Mouse (Mus musculus): ENCODE results near the gene Ap3d1. TPM values are rescaled to one million over a fixed set of nuclear protein-coding genes. Genes with fewer than 3 reads are reported as not detected.

Ap3d1 gene
- polyA plus RNA-seq, 1 experiment = 68.0 TPM

DNA sequence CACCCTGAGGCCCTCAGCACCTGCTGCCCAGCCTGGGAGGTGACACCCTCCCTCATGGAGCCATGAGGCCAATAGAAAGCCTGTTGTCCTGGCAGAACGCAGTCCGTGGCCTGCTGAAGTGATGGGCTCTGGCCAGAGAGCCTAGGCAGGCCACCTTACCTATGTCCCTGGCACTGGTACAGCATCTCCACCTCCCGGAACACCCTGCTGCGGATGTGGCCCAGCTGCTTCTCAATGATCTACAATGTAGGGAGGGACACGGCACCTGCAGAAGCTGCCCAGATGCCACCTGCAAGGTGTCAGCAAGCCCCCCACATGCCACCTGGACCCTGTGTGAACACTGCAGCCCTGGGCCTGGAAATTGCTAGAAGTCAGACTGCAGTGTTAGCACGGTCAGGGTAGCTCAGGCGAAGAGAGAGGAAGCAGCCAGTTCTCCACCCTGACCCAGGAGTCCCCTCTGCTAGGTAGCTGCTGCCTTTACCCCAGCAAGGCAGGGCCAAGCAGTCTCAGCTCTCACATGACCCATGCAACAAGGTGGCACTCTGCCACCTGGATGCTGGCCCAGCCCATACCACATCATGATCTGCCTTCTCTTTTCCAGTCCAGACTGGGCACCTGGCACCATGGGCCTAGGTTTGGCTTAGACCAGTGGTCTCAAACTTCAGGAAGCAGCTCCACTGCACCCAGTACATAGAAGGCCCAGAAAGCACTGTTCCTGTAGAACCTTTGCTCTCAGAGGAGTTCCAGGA is 72.2 kb downstream of the Ap3d1 start:
- TF ChIP-seq USF1 (IDR thresholded peaks at IDR 0.05; ENCODE audit: low read depth) (no peak), E2F4 (IDR thresholded peaks at IDR 0.05; ENCODE audit: insufficient read depth) (no peak), REST (IDR thresholded peaks at IDR 0.05; ENCODE audit: insufficient read depth, insufficient read length) (no peak), POLR2A (IDR thresholded peaks at IDR 0.05; ENCODE audit: insufficient read length, low read depth) (peak; percentile 3), CEBPB (IDR thresholded peaks at IDR 0.05; ENCODE audit: insufficient read depth, poor library complexity, severe bottlenecking) (no peak), MYOD1 (IDR thresholded peaks at IDR 0.05; ENCODE audit: control insufficient read depth in 1 of 3, insufficient read length in 2 of 3, low read depth in 2 of 3) (peak in 1 of 3 experiments; percentile 11), TCF3 (IDR thresholded peaks at IDR 0.05; ENCODE audit: insufficient read length, low read depth) (no peak), MYOG (IDR thresholded peaks at IDR 0.05; ENCODE audit: control insufficient read depth in 1 of 3, insufficient read depth in 1 of 3, insufficient read length in 2 of 3, low read depth in 2 of 3) (no peak), MAX (IDR thresholded peaks at IDR 0.05; ENCODE audit: low read depth) (no peak), POLR2AphosphoS2 (IDR thresholded peaks at IDR 0.05; ENCODE audit: insufficient read length, low read depth) (peak; percentile 8)
- Histone ChIP-seq H3K27me3 (ENCODE audit: control insufficient read depth, insufficient read depth, insufficient read length) (no peaks in the 10 kb centered on the region), H3K36me3 (ENCODE audit: control insufficient read depth, insufficient read depth) (peaks cover 11% of the 10 kb centered on the region), H3ac (ENCODE audit: control insufficient read depth, insufficient read length) (no peak overlapping the region), H3K79me2 (ENCODE audit: control insufficient read depth, insufficient read depth) (peaks cover 34% of the 10 kb centered on the region), H3K4me3 (no peak overlapping the region), H3K4me2 (ENCODE audit: low read depth) (no peak overlapping the region)

DNA sequence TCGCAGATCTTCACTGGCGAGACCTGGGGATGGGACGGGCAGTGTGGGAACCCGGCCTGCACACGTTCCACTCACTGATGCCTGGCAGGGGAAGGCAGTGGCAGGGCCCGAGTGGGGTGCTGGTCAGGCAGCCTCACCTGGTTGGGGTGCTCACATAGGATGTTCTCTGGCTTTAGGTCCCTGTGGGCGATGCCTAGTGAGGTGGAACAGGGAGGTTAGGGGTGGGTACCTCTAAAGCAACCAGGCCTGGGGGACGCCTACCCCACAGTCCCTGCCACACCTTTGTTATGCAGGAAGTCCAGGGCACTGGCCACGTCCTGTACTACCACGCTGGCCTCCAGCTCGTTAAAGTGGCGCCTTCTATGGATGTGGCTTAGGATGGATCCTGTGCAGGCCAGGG is 73.0 kb downstream of the Ap3d1 start:
- Histone ChIP-seq H3K27me3 (ENCODE audit: control insufficient read depth, insufficient read depth, insufficient read length) (no peaks in the 10 kb centered on the region), H3K4me3 (no peak overlapping the region), H3ac (ENCODE audit: control insufficient read depth, insufficient read length) (no peak overlapping the region), H3K36me3 (ENCODE audit: control insufficient read depth, insufficient read depth) (peaks cover 11% of the 10 kb centered on the region), H3K79me2 (ENCODE audit: control insufficient read depth, insufficient read depth) (peaks cover 25% of the 10 kb centered on the region), H3K4me2 (ENCODE audit: low read depth) (no peak overlapping the region)
- TF ChIP-seq POLR2A (IDR thresholded peaks at IDR 0.05; ENCODE audit: insufficient read length, low read depth) (peak; percentile 28), MYOD1 (IDR thresholded peaks at IDR 0.05; ENCODE audit: control insufficient read depth in 1 of 3, insufficient read length in 2 of 3, low read depth in 2 of 3) (no peak)

DNA sequence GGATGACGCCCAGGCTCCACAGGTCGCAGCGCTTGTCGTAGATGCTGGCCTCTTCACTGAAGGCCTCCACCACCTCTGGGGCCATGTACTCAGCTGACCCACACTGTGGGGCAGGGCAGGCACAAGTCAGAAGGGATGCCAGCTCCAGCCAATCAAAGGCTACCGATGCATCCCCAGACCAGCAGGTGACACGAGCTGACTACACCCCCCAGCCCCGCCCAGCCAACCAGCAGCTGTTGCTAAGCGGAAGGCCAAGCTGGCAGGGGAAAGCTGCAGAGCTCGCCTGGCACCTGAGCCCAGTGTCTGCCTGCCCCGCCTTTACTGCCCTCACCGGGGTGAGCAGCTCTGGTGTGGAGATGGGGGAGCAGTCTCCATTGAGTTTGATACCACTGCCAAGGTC is 73.5 kb downstream of the Ap3d1 start:
- TF ChIP-seq POLR2A (IDR thresholded peaks at IDR 0.05; ENCODE audit: insufficient read length, low read depth) (no peak), USF1 (IDR thresholded peaks at IDR 0.05; ENCODE audit: low read depth) (no peak), MAX (IDR thresholded peaks at IDR 0.05; ENCODE audit: low read depth) (no peak), POLR2AphosphoS2 (IDR thresholded peaks at IDR 0.05; ENCODE audit: insufficient read length, low read depth) (no peak), E2F4 (IDR thresholded peaks at IDR 0.05; ENCODE audit: insufficient read depth) (no peak), MYOD1 (IDR thresholded peaks at IDR 0.05; ENCODE audit: control insufficient read depth in 1 of 3, insufficient read length in 2 of 3, low read depth in 2 of 3) (peak in 2 of 3 experiments; percentile 55 to 89), SRF (IDR thresholded peaks at IDR 0.05; ENCODE audit: control insufficient read depth, insufficient read length, low read depth) (no peak), MYOG (IDR thresholded peaks at IDR 0.05; ENCODE audit: control insufficient read depth in 1 of 3, insufficient read depth in 1 of 3, insufficient read length in 2 of 3, low read depth in 2 of 3) (peak in 2 of 3 experiments; percentile 59 to 93)
- H3K36me3 ChIP-seq (ENCODE audit: control insufficient read depth, insufficient read depth) = peaks cover 11% of the 10 kb centered on the region
- H3ac ChIP-seq (ENCODE audit: control insufficient read depth, insufficient read length) = no peak overlapping the region
- H3K79me2 ChIP-seq (ENCODE audit: control insufficient read depth, insufficient read depth) = peaks cover 21% of the 10 kb centered on the region
- no peak overlapping the region for H3K4me2 ChIP-seq (ENCODE audit: low read depth)
- H3K4me3 ChIP-seq = no peak overlapping the region
- no peaks in the 10 kb centered on the region for H3K27me3 ChIP-seq (ENCODE audit: control insufficient read depth, insufficient read depth, insufficient read length)

DNA sequence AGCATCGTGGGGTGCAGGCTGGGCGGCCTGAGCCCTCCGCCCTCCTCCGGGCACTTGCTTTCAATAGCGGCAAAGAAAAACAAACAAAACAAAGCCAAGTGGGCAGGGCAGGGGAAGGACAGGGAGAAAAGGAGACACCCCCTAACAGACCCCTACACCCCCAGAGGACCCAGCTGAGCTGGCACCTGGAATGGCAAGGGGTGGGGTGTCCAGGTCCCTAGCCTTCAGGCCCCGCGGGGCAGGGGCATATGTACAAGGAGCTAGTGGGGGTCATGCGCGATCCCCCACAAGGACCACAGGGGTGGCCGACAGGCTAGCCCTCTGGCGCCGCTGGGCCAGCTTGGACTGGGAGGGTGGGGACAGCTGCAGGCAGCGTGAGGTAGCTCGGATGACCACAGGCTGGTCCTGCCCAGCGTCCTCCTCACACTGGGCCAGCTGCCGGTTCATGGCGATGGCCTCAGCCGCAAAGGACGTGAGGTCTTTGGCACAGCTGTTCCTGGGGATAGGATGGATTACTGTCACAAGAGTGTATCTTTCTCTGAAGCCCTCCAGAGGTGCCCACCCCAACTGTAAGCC is 75.1 kb downstream of the Ap3d1 start:
- no peaks in the 10 kb centered on the region for H3K27me3 ChIP-seq (ENCODE audit: control insufficient read depth, insufficient read depth, insufficient read length)
- peaks cover 6% of the 10 kb centered on the region for H3K79me2 ChIP-seq (ENCODE audit: control insufficient read depth, insufficient read depth)
- no peak overlapping the region for H3ac ChIP-seq (ENCODE audit: control insufficient read depth, insufficient read length)
- peak overlapping the region; percentile 49 for H3K4me2 ChIP-seq (ENCODE audit: low read depth)
- no peak overlapping the region for H3K4me3 ChIP-seq
- peaks cover 11% of the 10 kb centered on the region for H3K36me3 ChIP-seq (ENCODE audit: control insufficient read depth, insufficient read depth)
- TF ChIP-seq SRF (IDR thresholded peaks at IDR 0.05; ENCODE audit: control insufficient read depth, insufficient read length, low read depth) = peak; percentile 27
- peak; percentile 32 to 100 (median 96) for TF ChIP-seq MYOD1 (IDR thresholded peaks at IDR 0.05; ENCODE audit: control insufficient read depth in 1 of 3, insufficient read length in 2 of 3, low read depth in 2 of 3)
- TF ChIP-seq POLR2A (IDR thresholded peaks at IDR 0.05; ENCODE audit: insufficient read length, low read depth) = peak; percentile 38
- no peak for TF ChIP-seq CEBPB (IDR thresholded peaks at IDR 0.05; ENCODE audit: insufficient read depth, poor library complexity, severe bottlenecking)
- peak; percentile 12 for TF ChIP-seq TCF12 (IDR thresholded peaks at IDR 0.05; ENCODE audit: insufficient read depth, poor library complexity, severe bottlenecking)
- peak; percentile 40 for TF ChIP-seq POLR2AphosphoS2 (IDR thresholded peaks at IDR 0.05; ENCODE audit: insufficient read length, low read depth)
- TF ChIP-seq MYOG (IDR thresholded peaks at IDR 0.05; ENCODE audit: control insufficient read depth in 1 of 3, insufficient read depth in 1 of 3, insufficient read length in 2 of 3, low read depth in 2 of 3) = peak; percentile 94 to 100 (median 99)
- TF ChIP-seq E2F4 (IDR thresholded peaks at IDR 0.05; ENCODE audit: insufficient read depth) = no peak
- no peak for TF ChIP-seq REST (IDR thresholded peaks at IDR 0.05; ENCODE audit: insufficient read depth, insufficient read length)
- TF ChIP-seq TCF3 (IDR thresholded peaks at IDR 0.05; ENCODE audit: insufficient read length, low read depth) = peak; percentile 92

Data from myocyte (in vitro differentiated cells).